Mouse (Mus musculus): ENCODE data around the gene Nkx2-2. TPM values are rescaled to one million over a fixed set of nuclear protein-coding genes. Genes with fewer than 3 reads are reported as not detected.

Gene Nkx2-2
- polyA plus RNA-seq, 1 experiment from 2014 or later = 5.1 TPM

DNA sequence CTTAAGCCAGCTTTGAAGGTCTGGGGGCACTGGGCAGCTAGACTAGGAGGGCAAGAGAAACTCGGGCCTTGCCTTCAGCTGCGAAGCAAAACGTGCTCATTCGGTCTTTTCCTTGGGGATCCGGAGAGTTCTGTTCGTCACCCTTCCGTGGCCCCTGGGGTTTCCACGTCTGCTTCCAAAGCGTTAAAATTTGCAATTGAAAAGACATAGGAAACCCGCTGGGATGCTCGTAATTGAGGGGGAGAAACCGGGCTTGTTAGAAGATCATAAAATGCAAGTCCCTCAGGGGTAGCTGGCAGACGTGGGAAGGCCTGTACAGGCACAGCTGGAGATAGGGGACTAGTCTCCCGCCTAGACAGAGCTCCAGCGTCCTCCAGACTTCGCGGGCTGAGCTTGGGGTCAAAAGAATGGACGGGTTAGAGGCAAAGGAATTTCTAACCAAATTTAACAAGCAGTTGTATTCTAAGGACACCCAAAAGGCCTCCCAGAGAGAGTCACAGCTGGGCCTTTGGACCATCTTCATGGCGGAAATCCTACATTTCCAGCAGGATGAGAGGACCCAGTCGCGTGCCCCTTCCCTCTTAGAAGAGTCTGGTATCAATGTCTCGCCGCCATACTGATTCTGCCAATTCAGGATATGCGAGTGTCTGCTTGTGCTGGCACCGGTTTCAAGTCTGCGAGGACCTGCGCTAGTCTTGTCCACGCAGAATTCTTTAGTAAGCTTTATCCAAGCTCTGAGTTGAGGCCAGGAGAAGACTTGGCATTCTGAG, 4.3 kb downstream of the Nkx2-2 start:
- WGBS = 1% methylated on average over 28 of the region's 28 CpGs
- ATAC-seq (ENCODE audit: low FRiP score) = no peak
- H3K9ac ChIP-seq = no peak overlapping the region
- H3K4me2 ChIP-seq (replicated peaks) = no peak overlapping the region
- no peaks in the 10 kb centered on the region for H3K36me3 ChIP-seq (replicated peaks; ENCODE audit: control insufficient read depth, insufficient read depth)
- DNase-seq (ENCODE audit: low spot score) = no peak
- H3K27ac ChIP-seq = no peak overlapping the region
- H3K4me1 ChIP-seq (replicated peaks; ENCODE audit: control insufficient read depth, insufficient read depth, low read length) = peaks cover 11% of the 10 kb centered on the region
- no peaks in the 10 kb centered on the region for H3K9me3 ChIP-seq (ENCODE audit: control insufficient read depth, low read length)
- H3K4me3 ChIP-seq (replicated peaks; ENCODE audit: low read length) = no peak overlapping the region
- H3K27me3 ChIP-seq (ENCODE audit: control insufficient read depth, insufficient read depth, low read length) = peaks cover 95% of the 10 kb centered on the region

DNA sequence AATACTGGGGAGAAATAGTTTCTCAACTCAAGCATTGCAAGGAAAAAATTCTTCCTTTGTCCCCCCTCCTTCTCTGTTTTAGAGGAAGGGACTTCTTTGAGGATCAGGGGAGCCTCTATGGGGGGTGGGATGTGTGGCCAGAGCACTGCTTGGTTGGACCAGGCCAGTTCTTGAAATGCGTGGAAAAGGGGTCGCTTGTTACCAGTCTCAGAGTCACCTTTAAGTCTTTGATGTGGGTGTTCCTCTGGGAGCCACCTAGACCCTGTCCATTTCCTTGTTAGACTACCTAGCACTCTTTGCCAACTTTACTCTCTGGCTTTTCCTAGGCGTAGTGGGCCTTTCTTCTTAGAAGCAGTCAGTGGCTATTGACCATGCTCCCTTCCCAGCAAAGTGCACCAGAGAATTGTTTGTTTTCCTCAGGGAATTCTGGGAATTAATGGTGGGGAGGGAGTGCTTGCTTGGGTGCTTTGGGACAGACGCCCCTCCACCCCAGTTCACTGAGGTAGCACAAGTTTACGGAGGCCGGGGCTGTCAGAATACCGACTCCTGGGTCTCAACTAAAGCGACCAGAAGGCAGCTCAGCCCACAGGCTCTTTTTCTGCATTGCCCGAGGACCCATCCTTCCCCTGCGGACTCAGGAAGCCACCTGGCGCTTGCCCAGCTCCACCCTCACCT, 5.0 kb downstream of the Nkx2-2 start:
- Histone ChIP-seq H3K36me3 (replicated peaks; ENCODE audit: control insufficient read depth, insufficient read depth) (no peaks in the 10 kb centered on the region), H3K4me2 (replicated peaks) (no peak overlapping the region), H3K27ac (no peak overlapping the region), H3K27me3 (ENCODE audit: control insufficient read depth, insufficient read depth, low read length) (peaks cover 95% of the 10 kb centered on the region), H3K4me3 (replicated peaks; ENCODE audit: low read length) (no peak overlapping the region), H3K9me3 (ENCODE audit: control insufficient read depth, low read length) (no peaks in the 10 kb centered on the region), H3K4me1 (replicated peaks; ENCODE audit: control insufficient read depth, insufficient read depth, low read length) (peaks cover 5% of the 10 kb centered on the region; the same call in 1 of the 2 replicates), H3K9ac (no peak overlapping the region)
- ATAC-seq (ENCODE audit: low FRiP score) (no peak), DNase-seq (ENCODE audit: low spot score) (no peak)
- 3% methylated on average over 11 of the region's 11 CpGs for WGBS

GRCm38 (mm10) chr2:147188074-147188700, 5.9 kb downstream of the Nkx2-2 start:
- Histone ChIP-seq H3K4me3 (replicated peaks; ENCODE audit: low read length) (no peak overlapping the region), H3K4me2 (replicated peaks) (0 out of 2 replicates have a peak overlapping the region, but pooled peaks have one; percentile 1), H3K36me3 (replicated peaks; ENCODE audit: control insufficient read depth, insufficient read depth) (no peaks in the 10 kb centered on the region), H3K4me1 (replicated peaks; ENCODE audit: control insufficient read depth, insufficient read depth, low read length) (no peaks in the 10 kb centered on the region), H3K9me3 (ENCODE audit: control insufficient read depth, low read length) (no peaks in the 10 kb centered on the region), H3K9ac (no peak overlapping the region), H3K27ac (no peak overlapping the region), H3K27me3 (ENCODE audit: control insufficient read depth, insufficient read depth, low read length) (peaks cover 95% of the 10 kb centered on the region)
- WGBS = under 1% methylated on average over 28 of the region's 28 CpGs
- DNase-seq (ENCODE audit: low spot score) = no peak
- ATAC-seq (ENCODE audit: low FRiP score) = peak; percentile 51; the same call in 1 of the 2 replicates

DNA sequence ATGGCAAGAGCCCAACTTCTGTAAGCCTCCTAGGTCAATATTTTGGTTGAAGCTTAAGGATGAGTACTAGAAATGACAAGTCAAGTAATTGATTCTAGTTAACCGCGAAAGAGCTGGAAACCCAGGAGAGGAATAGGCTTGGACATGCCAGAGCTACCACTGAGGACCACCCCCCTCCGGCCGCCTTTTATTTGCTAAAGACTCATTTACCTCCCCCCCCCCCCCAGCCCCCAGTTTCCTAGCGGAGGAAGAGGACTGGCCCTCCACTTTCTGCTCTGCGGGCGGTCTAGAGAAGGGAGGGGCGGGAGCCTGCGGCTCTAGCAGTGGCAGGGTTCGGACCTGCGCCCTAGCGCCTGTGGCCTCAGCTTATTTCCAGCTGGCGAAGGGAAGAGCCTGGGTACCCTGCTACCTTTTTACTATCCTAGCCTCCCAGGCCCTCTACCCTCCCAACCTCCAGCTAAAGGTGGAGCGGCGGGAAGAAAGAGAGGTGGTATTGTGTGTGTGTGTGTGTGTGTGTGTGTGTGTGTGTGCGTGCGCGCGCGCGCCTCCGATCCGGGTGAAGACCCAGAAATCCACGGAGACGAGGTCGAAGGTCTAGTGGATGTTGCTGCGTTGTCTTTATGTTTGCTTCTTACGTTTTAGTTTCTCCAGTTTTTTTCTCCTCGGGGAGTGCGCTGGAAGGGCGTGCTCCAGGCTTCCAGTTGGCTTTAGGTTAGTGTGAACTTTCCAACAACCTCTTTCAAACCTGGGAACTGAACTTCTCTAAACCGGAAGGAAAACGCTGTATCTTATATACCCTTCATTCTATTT, 6.8 kb downstream of the Nkx2-2 start:
- DNase-seq (ENCODE audit: low spot score) = no peak
- peak overlapping the region; percentile 13 for H3K4me2 ChIP-seq (replicated peaks)

GRCm38 (mm10) chr2:147186261-147186681, 7.8 kb downstream of the Nkx2-2 start:
- under 1% methylated on average over 25 of the region's 25 CpGs for WGBS
- no peaks in the 10 kb centered on the region for H3K9me3 ChIP-seq (ENCODE audit: control insufficient read depth, low read length)
- H3K4me1 ChIP-seq (replicated peaks; ENCODE audit: control insufficient read depth, insufficient read depth, low read length) = no peaks in the 10 kb centered on the region
- peaks cover 96% of the 10 kb centered on the region for H3K27me3 ChIP-seq (ENCODE audit: control insufficient read depth, insufficient read depth, low read length)
- no peaks in the 10 kb centered on the region for H3K36me3 ChIP-seq (replicated peaks; ENCODE audit: control insufficient read depth, insufficient read depth)
- H3K27ac ChIP-seq = no peak overlapping the region
- peak overlapping the region; percentile 13; the same call in 1 of the 2 replicates for H3K4me2 ChIP-seq (replicated peaks)
- ATAC-seq (ENCODE audit: low FRiP score) (no peak), DNase-seq (ENCODE audit: low spot score) (no peak)
- H3K4me3 ChIP-seq (replicated peaks; ENCODE audit: low read length) = peak overlapping the region; percentile 14
- no peak overlapping the region for H3K9ac ChIP-seq

More for the DNA sequence above, 6.8 kb downstream of the Nkx2-2 start:
- H3K4me3 ChIP-seq (replicated peaks; ENCODE audit: low read length) = no peak overlapping the region; the same call in 1 of the 2 replicates
- no peaks in the 10 kb centered on the region for H3K4me1 ChIP-seq (replicated peaks; ENCODE audit: control insufficient read depth, insufficient read depth, low read length)
- H3K9me3 ChIP-seq (ENCODE audit: control insufficient read depth, low read length) = no peaks in the 10 kb centered on the region
- H3K27me3 ChIP-seq (ENCODE audit: control insufficient read depth, insufficient read depth, low read length) = peaks cover 94% of the 10 kb centered on the region
- WGBS = 0% methylated on average over 32 of the region's 33 CpGs
- H3K9ac ChIP-seq = no peak overlapping the region
- H3K36me3 ChIP-seq (replicated peaks; ENCODE audit: control insufficient read depth, insufficient read depth) = no peaks in the 10 kb centered on the region
- peak overlapping the region; percentile 20; the same call in 1 of the 2 replicates for H3K27ac ChIP-seq
- no peak for ATAC-seq (ENCODE audit: low FRiP score)

DNA sequence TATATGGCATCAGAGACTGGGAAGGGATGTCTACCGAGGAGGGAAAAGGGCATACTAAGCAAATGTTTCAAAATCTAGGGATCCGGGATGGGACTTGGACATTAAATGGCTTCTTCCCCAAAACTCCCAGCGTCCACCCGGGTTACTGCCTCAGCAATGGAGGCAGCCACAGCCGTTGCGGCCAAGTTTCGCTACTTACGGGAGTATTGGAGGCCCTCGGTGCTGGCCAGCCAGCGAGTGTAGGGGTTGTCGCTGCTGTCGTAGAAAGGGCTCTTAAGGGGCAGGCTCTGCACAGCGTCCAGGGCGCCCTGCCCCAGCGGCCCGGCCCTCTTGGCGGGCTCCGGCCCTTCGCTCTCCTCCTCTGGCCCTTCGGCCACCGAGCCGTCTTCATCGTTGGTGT, 8.5 kb downstream of the Nkx2-2 start:
- DNase-seq (ENCODE audit: low spot score) = no peak
- H3K9me3 ChIP-seq (ENCODE audit: control insufficient read depth, low read length) = no peaks in the 10 kb centered on the region
- H3K36me3 ChIP-seq (replicated peaks; ENCODE audit: control insufficient read depth, insufficient read depth) = no peaks in the 10 kb centered on the region
- 0 out of 2 replicates have a peak overlapping the region, but pooled peaks have one; percentile 13 for H3K4me2 ChIP-seq (replicated peaks)
- H3K9ac ChIP-seq = peak overlapping the region; percentile 34; the same call in 1 of the 2 replicates
- no peak overlapping the region for H3K27ac ChIP-seq
- no peak for ATAC-seq (ENCODE audit: low FRiP score)
- WGBS = under 1% methylated on average over 23 of the region's 23 CpGs
- peaks cover 96% of the 10 kb centered on the region for H3K27me3 ChIP-seq (ENCODE audit: control insufficient read depth, insufficient read depth, low read length)
- H3K4me3 ChIP-seq (replicated peaks; ENCODE audit: low read length) = peak overlapping the region; percentile 14
- H3K4me1 ChIP-seq (replicated peaks; ENCODE audit: control insufficient read depth, insufficient read depth, low read length) = peaks cover 5% of the 10 kb centered on the region; the same call in 1 of the 2 replicates

DNA sequence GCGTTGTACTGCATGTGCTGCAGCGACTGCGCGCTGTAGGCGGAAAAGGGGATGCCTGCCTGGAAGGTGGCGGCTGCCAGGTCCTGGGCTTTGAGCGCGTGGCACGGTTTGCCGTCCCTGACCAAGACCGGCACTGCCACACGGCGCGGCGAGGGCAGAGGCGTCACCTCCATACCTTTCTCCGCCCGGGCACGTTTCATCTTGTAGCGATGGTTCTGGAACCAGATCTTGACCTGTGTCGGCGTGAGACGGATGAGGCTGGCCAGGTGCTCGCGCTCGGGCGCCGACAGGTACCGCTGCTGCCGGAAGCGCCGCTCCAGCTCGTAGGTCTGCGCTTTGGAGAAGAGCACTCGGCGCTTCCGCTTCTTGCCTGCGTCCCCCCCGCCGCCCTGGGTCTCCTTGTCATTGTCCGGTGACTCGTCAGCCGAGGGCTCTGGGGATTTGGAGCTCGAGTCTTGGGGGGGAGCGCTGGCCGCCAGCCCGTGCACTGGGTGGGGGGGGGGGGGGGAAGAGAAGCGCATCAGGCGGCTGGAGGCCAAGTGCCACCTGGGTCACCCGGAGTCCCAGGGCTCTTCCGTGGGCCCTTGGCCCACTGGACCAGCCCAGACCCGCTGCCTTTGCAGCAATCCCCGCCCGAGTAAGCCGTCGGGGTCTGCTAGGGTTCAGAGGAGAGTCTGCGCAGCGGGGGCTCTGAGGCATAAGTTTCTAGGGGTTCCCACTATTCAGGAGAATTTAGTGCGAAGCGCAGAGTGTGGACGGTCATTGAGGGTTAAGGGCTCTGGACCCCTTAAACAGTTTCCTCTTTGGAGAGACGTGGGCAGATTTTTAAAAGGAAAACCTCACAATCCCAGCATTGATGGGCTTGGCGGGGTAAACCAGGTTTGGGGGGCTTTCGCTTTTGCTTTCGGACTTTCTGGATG, 9.7 kb downstream of the Nkx2-2 start:
- WGBS = under 1% methylated on average over 61 of the region's 65 CpGs
- Histone ChIP-seq H3K27me3 (ENCODE audit: control insufficient read depth, insufficient read depth, low read length) (peaks cover 96% of the 10 kb centered on the region), H3K4me1 (replicated peaks; ENCODE audit: control insufficient read depth, insufficient read depth, low read length) (peaks cover 5% of the 10 kb centered on the region; the same call in 1 of the 2 replicates), H3K27ac (no peak overlapping the region), H3K4me2 (replicated peaks) (peak overlapping the region; percentile 36), H3K9me3 (ENCODE audit: control insufficient read depth, low read length) (no peaks in the 10 kb centered on the region), H3K9ac (peak overlapping the region; percentile 16; the same call in 1 of the 2 replicates), H3K4me3 (replicated peaks; ENCODE audit: low read length) (peak overlapping the region; percentile 20), H3K36me3 (replicated peaks; ENCODE audit: control insufficient read depth, insufficient read depth) (no peaks in the 10 kb centered on the region)
- no peak for ATAC-seq (ENCODE audit: low FRiP score)
- DNase-seq (ENCODE audit: low spot score) = no peak

DNA sequence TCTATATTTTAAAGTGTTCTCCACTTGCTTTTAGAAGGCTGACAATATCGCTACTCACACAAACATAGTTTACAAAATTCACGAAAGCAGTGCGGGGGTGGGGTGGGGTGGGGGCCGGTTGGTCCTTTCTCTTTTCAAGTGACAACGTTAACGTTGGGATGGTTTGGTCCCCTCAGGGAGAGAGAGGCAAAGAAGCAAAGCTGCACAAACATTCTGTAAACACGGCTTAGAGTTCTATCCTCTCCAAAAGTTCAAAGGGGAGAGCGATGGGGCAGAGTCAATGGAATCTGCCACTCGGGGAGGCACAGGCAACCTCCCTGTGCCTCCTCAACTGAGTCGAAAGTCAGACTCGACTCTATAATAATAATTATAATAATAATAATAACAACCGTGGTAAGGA, 10.5 kb downstream of the Nkx2-2 start:
- DNase-seq (ENCODE audit: low spot score) (no peak), ATAC-seq (ENCODE audit: low FRiP score) (no peak)
- Histone ChIP-seq H3K9me3 (ENCODE audit: control insufficient read depth, low read length) (no peaks in the 10 kb centered on the region), H3K4me2 (replicated peaks) (peak overlapping the region; percentile 36), H3K36me3 (replicated peaks; ENCODE audit: control insufficient read depth, insufficient read depth) (no peaks in the 10 kb centered on the region), H3K9ac (peak overlapping the region; percentile 16; the same call in 1 of the 2 replicates), H3K4me3 (replicated peaks; ENCODE audit: low read length) (peak overlapping the region; percentile 20), H3K4me1 (replicated peaks; ENCODE audit: control insufficient read depth, insufficient read depth, low read length) (peaks cover 7% of the 10 kb centered on the region; the same call in 1 of the 2 replicates), H3K27ac (no peak overlapping the region), H3K27me3 (ENCODE audit: control insufficient read depth, insufficient read depth, low read length) (peaks cover 96% of the 10 kb centered on the region)
- under 1% methylated on average over 12 of the region's 12 CpGs for whole genome bisulfite sequencing
